Mouse (Mus musculus): Measurements from ENCODE around the gene Slc35d1.

- TF ChIP-seq CTCF (IDR thresholded peaks at IDR 0.05; ENCODE audit: extremely low read depth, insufficient read depth, low read length), result no peak
- TF ChIP-seq POLR2A (IDR thresholded peaks at IDR 0.05; ENCODE audit: extremely low read depth, insufficient read depth, low read length), result no peak
These were observed 48.4 kb upstream of the Slc35d1 start for GRCm38 (mm10) chr4:103263378-103263777.
